In genomic region chr19:22017425-22017824, GRCm38 (mm10) we compare ENCODE assay signal across 9 mouse cellular contexts.
"Had no signal": no experiment of that assay in that cellular context is flagged by ENCODE, and none has a peak within 500 bp of the region (broad histone marks: within the 10 kb centered on the region; RNA-seq: fewer than 3 reads in every experiment).

No protein-coding gene starts in this region.

- H3K36me3 ChIP-seq: limb, embryonic 15.5 days; liver, embryonic 12.5 days; neural tube, embryonic 12.5 days had no signal

- DNase-seq: kidney, postnatal 14 days; retina, postnatal 1 day; right cerebral cortex, postnatal 4 days; spleen, adult 18-20 months; thymus, adult 18-20 months; thymus, postnatal 14 days had no signal

- ATAC-seq: liver, embryonic 12.5 days had no signal

- H3K27me3 ChIP-seq: limb, embryonic 15.5 days; liver, embryonic 12.5 days; neural tube, embryonic 12.5 days had no signal

- H3K9me3 ChIP-seq: limb, embryonic 15.5 days; liver, embryonic 12.5 days; neural tube, embryonic 12.5 days had no signal

- H3K27ac ChIP-seq: limb, embryonic 15.5 days; liver, embryonic 12.5 days; neural tube, embryonic 12.5 days had no signal

- H3K4me1 ChIP-seq: limb, embryonic 15.5 days; liver, embryonic 12.5 days; neural tube, embryonic 12.5 days had no signal

- H3K4me3 ChIP-seq: limb, embryonic 15.5 days; liver, embryonic 12.5 days; neural tube, embryonic 12.5 days had no signal

- H3K9ac ChIP-seq: limb, embryonic 15.5 days; liver, embryonic 12.5 days; neural tube, embryonic 12.5 days had no signal

- H3K4me2 ChIP-seq: limb, embryonic 15.5 days; liver, embryonic 12.5 days; neural tube, embryonic 12.5 days had no signal
